Mouse (Mus musculus): ENCODE results near the gene Cep112. TPM values are rescaled to one million over a fixed set of nuclear protein-coding genes. Genes with fewer than 3 reads are reported as not detected.

Cep112 gene
- polyA plus RNA-seq, 1 experiment, result not detected

DNA sequence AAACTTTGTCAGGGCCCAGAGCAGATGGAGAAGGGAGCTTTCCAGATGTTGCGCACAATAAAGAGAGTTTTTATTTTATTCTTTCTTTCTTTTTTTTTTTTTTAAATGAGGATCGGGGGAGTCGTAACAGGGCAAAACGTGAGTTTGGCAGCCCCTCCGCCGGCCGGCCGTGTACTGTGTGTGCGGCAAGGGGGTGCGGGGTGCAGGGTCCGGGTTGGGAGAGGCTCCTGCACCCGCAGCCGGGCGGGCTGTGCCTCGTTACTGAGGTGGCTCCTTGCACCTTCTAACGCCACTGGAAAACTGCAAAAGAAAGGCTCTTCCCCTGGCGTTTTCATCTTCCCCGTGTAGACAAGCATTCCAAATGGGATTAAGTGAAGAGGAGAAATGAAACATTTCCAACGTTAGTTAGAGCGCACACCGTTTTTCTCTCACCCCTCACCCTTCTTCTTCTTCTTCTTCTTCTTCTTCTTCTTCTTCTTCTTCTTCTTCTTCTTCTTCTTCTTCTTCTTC lies 466.9 kb downstream of the Cep112 start:
- no peak for TF ChIP-seq GATA1 (IDR thresholded peaks at IDR 0.05; ENCODE audit: low read length)

DNA sequence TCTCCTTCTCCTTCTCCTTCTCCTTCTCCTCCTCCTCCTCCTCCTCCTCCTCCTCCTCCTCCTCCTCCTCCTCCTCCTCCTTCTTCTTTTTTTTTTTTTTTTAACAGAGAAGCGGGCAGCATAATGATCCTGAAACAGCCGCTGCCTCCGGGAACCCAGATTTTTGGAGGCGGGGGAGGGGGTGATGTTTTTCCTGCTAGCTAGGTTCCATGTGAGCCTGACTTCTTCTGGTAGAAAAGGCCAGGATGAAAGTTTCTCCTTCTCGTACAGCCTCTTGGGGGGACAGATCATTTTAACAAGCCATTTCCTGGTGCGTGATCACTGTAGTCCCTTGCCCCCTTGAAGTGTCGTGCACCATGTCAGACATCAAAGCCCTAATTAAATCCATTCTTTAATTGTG lies 467.4 kb downstream of the Cep112 start:
- no peak for TF ChIP-seq GATA1 (IDR thresholded peaks at IDR 0.05; ENCODE audit: low read length)

GRCm38 (mm10) chr11:108893232-108893790 lies 468.3 kb downstream of the Cep112 start:
- TF ChIP-seq GATA1 (IDR thresholded peaks at IDR 0.05; ENCODE audit: low read length), result no peak

DNA sequence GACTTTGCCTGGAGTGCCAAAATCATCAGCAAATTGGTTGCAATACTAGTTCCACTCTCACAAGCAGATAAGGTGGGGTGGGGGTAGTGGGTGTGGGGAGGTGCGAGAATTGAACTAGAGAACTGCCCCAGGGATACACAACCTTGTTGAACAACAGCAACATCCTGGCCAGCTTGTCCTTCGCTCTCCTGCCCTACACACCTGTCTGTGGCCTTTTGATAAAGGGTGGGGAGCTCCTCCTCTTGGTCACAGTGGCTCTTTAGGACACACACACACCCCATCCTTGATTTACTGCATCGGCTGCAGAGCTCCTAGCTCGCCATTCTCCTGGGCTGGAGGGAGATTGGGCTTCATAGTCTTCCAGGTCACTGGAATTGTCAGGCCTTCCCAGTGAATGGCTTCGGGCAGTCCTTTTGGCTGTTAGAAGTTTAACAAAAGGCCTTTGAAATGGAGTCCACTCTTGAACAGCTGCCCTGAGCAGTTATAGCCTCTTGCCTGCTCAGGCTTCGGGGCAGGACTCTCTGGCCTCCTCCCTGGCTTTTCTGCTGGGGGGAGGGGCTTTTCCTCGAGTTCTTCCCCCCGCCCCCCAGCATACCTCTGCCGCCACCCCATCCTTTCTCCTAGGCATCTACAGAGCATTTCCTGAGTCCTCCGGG lies 469.0 kb downstream of the Cep112 start:
- TF ChIP-seq GATA1 (IDR thresholded peaks at IDR 0.05; ENCODE audit: low read length), result no peak

GRCm38 (mm10) chr11:108897034-108897433 lies 472.0 kb downstream of the Cep112 start:
- TF ChIP-seq GATA1 (IDR thresholded peaks at IDR 0.05; ENCODE audit: low read length), result no peak

DNA sequence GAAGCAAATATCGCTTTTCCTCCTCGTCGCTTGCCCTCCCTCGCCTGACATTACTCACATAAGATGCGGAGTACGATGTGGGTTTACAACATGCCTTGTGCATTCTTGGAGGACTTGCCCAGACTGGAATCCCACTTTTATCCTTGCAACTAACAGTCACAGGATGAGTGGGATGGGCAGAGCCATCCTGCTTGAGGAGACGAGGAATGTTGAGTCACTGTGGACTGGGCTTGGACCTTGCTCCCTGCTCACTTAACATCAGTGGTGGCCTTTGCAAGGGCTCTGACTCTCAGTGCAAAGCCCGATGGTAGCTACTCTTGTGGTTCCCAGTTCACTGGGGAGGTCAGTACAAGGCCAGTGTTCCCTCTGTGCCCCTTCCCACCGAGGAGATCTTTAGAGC lies 473.1 kb downstream of the Cep112 start:
- TF ChIP-seq GATA1 (IDR thresholded peaks at IDR 0.05; ENCODE audit: low read length), result no peak

DNA sequence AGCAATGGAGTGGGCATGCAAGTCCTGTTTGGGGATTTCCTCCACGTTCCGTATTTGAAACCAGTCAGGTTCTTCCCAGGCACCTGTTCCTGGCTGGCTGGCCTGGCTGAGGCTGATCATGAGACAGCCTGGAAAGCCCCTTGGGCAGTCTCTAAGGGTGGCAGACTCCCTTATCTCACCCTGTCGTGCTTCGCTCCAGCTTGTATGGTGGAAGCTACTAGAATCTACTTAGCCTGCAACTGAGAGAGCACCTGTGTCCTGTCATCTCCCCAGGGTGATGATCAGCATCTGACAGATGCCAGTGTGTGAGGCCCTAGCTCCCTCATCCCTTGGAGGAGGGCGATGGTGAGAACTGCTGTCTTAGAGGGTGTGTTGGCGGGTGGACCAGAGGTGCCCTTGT lies 473.5 kb downstream of the Cep112 start:
- no peak for TF ChIP-seq GATA1 (IDR thresholded peaks at IDR 0.05; ENCODE audit: low read length)

DNA sequence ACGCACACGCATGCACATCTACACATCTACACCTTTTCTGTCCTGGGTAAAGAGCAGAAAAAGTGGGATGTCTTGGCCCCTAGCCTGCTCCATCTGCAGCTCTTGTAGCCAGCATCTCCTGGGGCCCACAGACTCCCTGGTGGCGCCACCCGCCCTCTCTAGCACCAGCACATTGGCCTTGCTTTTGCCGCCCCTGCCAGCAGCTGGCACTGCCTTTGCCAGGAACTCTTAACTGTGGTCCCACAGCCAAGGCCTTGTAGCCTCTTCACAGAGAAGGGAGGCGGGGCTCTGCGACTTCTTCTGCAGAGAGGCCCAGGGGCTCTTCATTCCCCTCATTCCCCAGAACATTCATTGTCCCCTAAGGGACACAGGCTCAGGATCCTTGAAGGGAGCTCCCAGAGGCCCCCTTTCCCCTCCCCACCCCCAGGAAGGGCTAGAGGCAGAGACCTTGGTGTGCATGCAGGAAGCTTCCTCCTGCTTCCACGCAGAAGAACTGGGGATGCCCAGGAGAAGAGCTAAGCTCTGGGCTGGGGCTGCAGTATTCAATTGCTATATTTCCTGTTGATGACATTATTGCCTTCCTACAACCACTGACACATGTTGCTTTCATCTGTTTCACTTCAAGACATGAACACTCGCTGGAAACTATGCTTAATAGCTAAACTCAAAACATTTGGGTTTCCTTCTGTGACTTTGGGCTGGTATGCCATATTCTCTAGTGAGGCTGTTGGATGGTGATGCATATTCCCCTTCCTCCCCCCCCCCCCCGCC lies 475.9 kb downstream of the Cep112 start:
- no peak for TF ChIP-seq GATA1 (IDR thresholded peaks at IDR 0.05; ENCODE audit: low read length)

- no peak for TF ChIP-seq GATA1 (IDR thresholded peaks at IDR 0.05; ENCODE audit: low read length)
Observed at GRCm38 (mm10) chr11:108901670-108902069, 476.7 kb downstream of the Cep112 start.

DNA sequence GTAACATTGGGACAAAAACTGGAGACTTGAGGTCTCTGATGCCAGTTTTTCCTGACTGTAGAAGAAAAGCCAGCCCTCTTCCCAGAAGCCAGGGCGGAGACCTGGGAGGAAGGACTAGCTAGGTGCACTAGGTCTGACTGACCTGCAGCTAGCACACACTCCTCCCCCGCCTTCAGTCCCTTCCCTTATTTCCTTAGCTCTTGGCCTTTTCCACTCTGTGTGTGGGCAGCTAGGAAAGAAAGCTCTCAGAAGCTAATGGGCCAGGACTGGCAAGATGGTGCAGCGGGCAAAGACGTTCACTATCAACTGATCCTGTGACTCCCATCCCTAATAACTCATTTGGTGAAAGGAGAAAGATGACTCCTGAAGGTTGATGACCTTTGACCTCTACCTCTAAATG lies 477.3 kb downstream of the Cep112 start:
- TF ChIP-seq GATA1 (IDR thresholded peaks at IDR 0.05; ENCODE audit: low read length), result no peak

DNA sequence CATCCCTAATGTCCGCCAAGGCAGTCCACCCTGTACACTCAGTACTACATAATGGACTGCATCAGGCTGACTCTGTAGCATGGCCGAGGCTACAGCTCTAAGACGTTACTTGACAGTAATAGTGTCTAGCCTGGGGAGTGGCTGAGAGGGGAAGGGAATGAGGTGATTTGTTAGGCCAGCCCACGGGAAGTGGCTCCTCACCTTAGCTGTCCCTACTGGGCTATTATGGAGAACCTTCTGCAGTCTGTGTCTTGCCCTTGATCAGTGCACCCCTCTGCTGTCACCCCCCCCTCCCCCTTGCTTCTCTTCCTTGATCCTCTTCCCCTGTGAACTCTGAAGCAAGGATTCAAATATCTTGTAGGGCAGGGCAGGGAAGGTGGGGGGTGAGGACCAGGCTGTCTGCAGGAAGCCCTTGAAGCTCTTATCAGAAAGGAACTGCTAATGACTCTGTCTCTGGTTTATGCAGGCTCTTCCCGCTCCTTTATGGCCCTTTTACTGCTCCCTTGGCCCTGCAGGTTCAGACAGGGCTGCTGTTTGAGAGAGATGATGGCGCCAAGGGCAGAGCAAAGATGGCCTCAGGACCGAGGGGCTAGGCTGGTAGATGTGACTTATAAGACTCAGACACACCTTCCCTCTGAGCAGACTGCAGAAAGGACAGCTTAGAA lies 481.7 kb downstream of the Cep112 start:
- TF ChIP-seq GATA1 (IDR thresholded peaks at IDR 0.05; ENCODE audit: low read length), result no peak

DNA sequence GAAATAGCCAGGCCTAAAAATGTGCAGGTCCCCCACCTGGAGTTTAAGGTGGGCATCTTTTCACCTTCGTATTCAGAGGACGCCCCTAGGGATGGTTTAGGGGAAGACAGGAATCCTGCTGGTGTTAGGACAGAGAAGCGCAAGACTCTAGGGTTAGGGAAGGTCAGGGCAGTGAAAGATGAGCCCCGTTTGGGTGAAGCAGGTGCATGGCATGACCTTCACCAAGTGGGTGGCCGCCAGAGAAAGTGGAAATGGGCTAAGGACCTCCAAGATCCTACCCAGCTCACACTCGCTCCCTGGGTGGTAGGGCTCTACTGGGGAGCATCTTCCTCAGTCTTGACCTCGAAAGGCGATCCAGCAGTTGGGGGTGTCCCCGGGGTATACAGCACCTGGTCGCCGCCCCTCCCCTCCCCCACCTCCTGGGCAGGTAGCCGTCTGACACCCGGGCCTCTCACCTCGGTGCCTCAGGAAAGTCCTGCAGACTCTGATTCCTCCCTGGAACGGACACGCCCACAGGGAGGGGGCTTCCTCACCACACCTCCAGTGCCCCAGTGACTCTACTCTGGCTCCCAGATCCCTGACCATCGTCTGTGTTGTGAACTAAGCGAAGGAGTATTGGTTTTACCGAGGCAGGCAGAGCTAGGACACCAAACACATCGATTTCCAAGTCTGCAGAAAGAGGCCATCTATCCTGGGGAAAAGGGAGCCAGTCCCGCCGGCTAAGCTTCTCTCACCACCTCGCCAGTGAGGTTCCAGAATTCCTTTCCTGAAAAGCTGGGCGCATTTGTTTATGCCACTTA lies 484.6 kb downstream of the Cep112 start:
- TF ChIP-seq GATA1 (IDR thresholded peaks at IDR 0.05; ENCODE audit: low read length), result no peak

Other genes starting within 250 kb of the Cep112 start
- not detected in 2 replicates for gene Apoh, start 81.8 kb upstream of the Cep112 start, polyA plus RNA-seq (2012)
- not detected in 2 replicates for gene Prkca, start 81.3 kb upstream of the Cep112 start, polyA plus RNA-seq (2012)

Measured in G1E-ER4 (cell line).